Mouse (Mus musculus) skeletal muscle tissue, postnatal 0 days (tissue): ENCODE measurements around the gene Fpr-rs6. TPM values are rescaled to one million over a fixed set of nuclear protein-coding genes. Genes with fewer than 3 reads are reported as not detected.

Experiments used
- polyA plus RNA-seq: library from polyadenylated mRNA; unstranded; fragments of >200 nt; fragmentation: Nextera tagmentation; extraction: Ambion mirVana; gene quantifications from 2 replicates; pipeline ENCODE4 v1.2.1, GENCODE M21; 2015

Gene Fpr-rs6
- not detected in 2 replicates for polyA plus RNA-seq

GRCm38 (mm10) chr17:20182997-20183396 is at the start of gene Fpr-rs6:
Fpr-rs6 (minus strand) TSS chr17:20183097.

Other genes with a start within 250 kb of the Fpr-rs6 start
- not detected in 2 replicates for gene Vmn2r104, start 134.8 kb downstream of the Fpr-rs6 start, polyA plus RNA-seq
- not detected in 2 replicates for gene Fpr-rs7, start 68.9 kb downstream of the Fpr-rs6 start, polyA plus RNA-seq
- not detected in 2 replicates for gene Vmn2r105, start 52.0 kb upstream of the Fpr-rs6 start, polyA plus RNA-seq
- gene Vmn2r106, start 102.5 kb upstream of the Fpr-rs6 start, polyA plus RNA-seq, result not detected in 2 replicates
- gene Vmn2r107, start 162.1 kb upstream of the Fpr-rs6 start, polyA plus RNA-seq, result not detected in 2 replicates
- gene Vmn1r224, start 231.0 kb upstream of the Fpr-rs6 start, polyA plus RNA-seq, result not detected in 2 replicates